Mouse (Mus musculus) liver, embryonic 14 days (tissue): ENCODE data around the gene Pde6g. TPM values are rescaled to one million over a fixed set of nuclear protein-coding genes. Genes with fewer than 3 reads are reported as not detected.

Experiments
- polyA plus RNA-seq: library from polyadenylated mRNA; depleted of rRNA; stranded (reverse); fragments of >200 nt; gene quantifications from 2 replicates; pipeline ENCODE4 v1.2.3, GENCODE M21; 2012; rRNA removed

The Pde6g gene
- 0.22 and 0.25 TPM in 2 replicates for polyA plus RNA-seq

GRCm38 (mm10) chr11:120453306-120453705 is at the start of gene Pde6g:
Gene Pde6g (minus strand): TSS chr11:120453500.

GRCm38 (mm10) chr11:120491317-120492023 is 38.2 kb upstream of the Pde6g start, which contains the start of gene Slc25a10:
Gene Slc25a10 (plus strand): TSS chr11:120491840.

GRCm38 (mm10) chr11:120484265-120484981 is 31.1 kb upstream of the Pde6g start, which contains the start of gene Mrpl12:
Gene Mrpl12 (plus strand): TSS chr11:120484613.

GRCm38 (mm10) chr11:120467051-120467735 is 13.9 kb upstream of the Pde6g start, which contains the start of gene Arl16:
Gene Arl16 (minus strand): TSS chr11:120467607.

GRCm38 (mm10) chr11:120457772-120458751 is 4.8 kb upstream of the Pde6g start, which contains the start of the genes Oxld1 and Ccdc137:
Gene Oxld1 (minus strand): TSS chr11:120458068.
Gene Ccdc137 (plus strand): TSS chr11:120458115.

GRCm38 (mm10) chr11:120442344-120442743 is 11.0 kb downstream of the Pde6g start, which contains the start of gene Tspan10:
Gene Tspan10 (plus strand): TSS chr11:120442644.

GRCm38 (mm10) chr11:120437152-120437856 is 16.0 kb downstream of the Pde6g start, which contains the start of gene Nploc4:
Gene Nploc4 (minus strand): TSS chr11:120437708.

Other genes starting within 250 kb of the Pde6g start
- gene Bahcc1, start 220.6 kb downstream of the Pde6g start, polyA plus RNA-seq = 1.3 and 1.7 TPM in 2 replicates
- gene Actg1, start 105.0 kb downstream of the Pde6g start, polyA plus RNA-seq = 238 and 303 TPM in 2 replicates
- 0.03 TPM in 1 of 2 replicates, not detected in the other for gene Fscn2, start 92.0 kb downstream of the Pde6g start, polyA plus RNA-seq
- 5.3 and 5.7 TPM in 2 replicates for gene Faap100, start 74.7 kb downstream of the Pde6g start, polyA plus RNA-seq
- 18.5 and 22.6 TPM in 2 replicates for gene Nploc4, start 15.8 kb downstream of the Pde6g start, polyA plus RNA-seq
- 0.03 TPM in 1 of 2 replicates, not detected in the other for gene Tspan10, start 10.9 kb downstream of the Pde6g start, polyA plus RNA-seq
- 4.2 and 5.3 TPM in 2 replicates for gene Oxld1, start 4.6 kb upstream of the Pde6g start, polyA plus RNA-seq
- gene Ccdc137, start 4.6 kb upstream of the Pde6g start, polyA plus RNA-seq = 15.5 and 17.7 TPM in 2 replicates
- gene Arl16, start 14.1 kb upstream of the Pde6g start, polyA plus RNA-seq = 8.3 and 11.6 TPM in 2 replicates
- 77.5 and 86.5 TPM in 2 replicates for gene Mrpl12, start 31.1 kb upstream of the Pde6g start, polyA plus RNA-seq
- gene Slc25a10, start 38.3 kb upstream of the Pde6g start, polyA plus RNA-seq = 27.2 and 31.8 TPM in 2 replicates
- gene Gcgr, start 77.2 kb upstream of the Pde6g start, polyA plus RNA-seq = 16.1 and 19.1 TPM in 2 replicates
- gene Mcrip1, start 96.2 kb upstream of the Pde6g start, polyA plus RNA-seq = 25.4 and 28.5 TPM in 2 replicates
- 0.14 TPM in 1 of 2 replicates, not detected in the other for gene Ppp1r27, start 97.6 kb upstream of the Pde6g start, polyA plus RNA-seq
- gene P4hb, start 119.8 kb upstream of the Pde6g start, polyA plus RNA-seq = 239 and 240 TPM in 2 replicates
- gene Arhgdia, start 128.1 kb upstream of the Pde6g start, polyA plus RNA-seq = 151 and 168 TPM in 2 replicates
- gene Alyref, start 144.9 kb upstream of the Pde6g start, polyA plus RNA-seq = 112 and 119 TPM in 2 replicates
- gene Anapc11, start 144.9 kb upstream of the Pde6g start, polyA plus RNA-seq = 49.9 and 56.0 TPM in 2 replicates
- gene Npb, start 155.0 kb upstream of the Pde6g start, polyA plus RNA-seq = 4.6 and 5.4 TPM in 2 replicates
- 113 and 125 TPM in 2 replicates for gene Pcyt2, start 164.4 kb upstream of the Pde6g start, polyA plus RNA-seq
- gene Sirt7, start 171.7 kb upstream of the Pde6g start, polyA plus RNA-seq = 27.4 and 30.1 TPM in 2 replicates
- 25.1 and 29.7 TPM in 2 replicates for gene Mafg, start 180.1 kb upstream of the Pde6g start, polyA plus RNA-seq
- gene Pycr1, start 190.3 kb upstream of the Pde6g start, polyA plus RNA-seq = 4.4 and 4.5 TPM in 2 replicates
- 0.14 and 0.28 TPM in 2 replicates for gene Myadml2, start 194.7 kb upstream of the Pde6g start, polyA plus RNA-seq
- 0.22 and 0.43 TPM in 2 replicates for gene Notum, start 207.7 kb upstream of the Pde6g start, polyA plus RNA-seq
- gene Aspscr1, start 219.5 kb upstream of the Pde6g start, polyA plus RNA-seq = 16.8 and 20.5 TPM in 2 replicates